Mouse (Mus musculus): ENCODE data around the gene Psma7.

Gene Psma7

GRCm38 (mm10) chr2:180042256-180042857 is at the start of gene Psma7, which contains the start of gene Ss18l1:
Gene Psma7, minus strand, starts transcription at chr2:180042433.
Gene Ss18l1, plus strand, starts transcription at chr2:180042509.
- in situ Hi-C loops (cut with MboI; ENCODE audit: unreplicated experiment in 2 of 2) = loop anchor here (10.0 to 25.0 kb wide), 2 partner anchors 212 to 545 kb away; partner anchors contain the start of genes Rps21 (in 2 of the 2), Col9a3 (in 1 of the 2), Mrgbp (in 1 of the 2) and Ogfr (in 1 of the 2)

GRCm38 (mm10) chr2:180090285-180090684 is 48.1 kb upstream of the Psma7 start:
- in situ Hi-C loops (cut with MboI; ENCODE audit: unreplicated experiment in 2 of 2) = no loop called here

- in situ Hi-C loops (cut with MboI; ENCODE audit: unreplicated experiment in 2 of 2) = no loop called here
These were observed 45.2 kb upstream of the Psma7 start for GRCm38 (mm10) chr2:180087472-180087871.

GRCm38 (mm10) chr2:180086637-180087027 is 44.4 kb upstream of the Psma7 start:
- in situ Hi-C loops (cut with MboI; ENCODE audit: unreplicated experiment in 2 of 2) = no loop called here

GRCm38 (mm10) chr2:180085926-180086636 is 43.8 kb upstream of the Psma7 start:
- in situ Hi-C loops (cut with MboI; ENCODE audit: unreplicated experiment in 2 of 2) = no loop called here

- in situ Hi-C loops (cut with MboI; ENCODE audit: unreplicated experiment in 2 of 2) = no loop called here
These were observed 42.3 kb upstream of the Psma7 start for GRCm38 (mm10) chr2:180084565-180084964.

- in situ Hi-C loops (cut with MboI; ENCODE audit: unreplicated experiment in 2 of 2) = no loop called here
These were observed 40.8 kb upstream of the Psma7 start for GRCm38 (mm10) chr2:180083063-180083462.

- in situ Hi-C loops (cut with MboI; ENCODE audit: unreplicated experiment in 2 of 2) = no loop called here
These were observed 38.4 kb upstream of the Psma7 start for GRCm38 (mm10) chr2:180080680-180081079.

- in situ Hi-C loops (cut with MboI; ENCODE audit: unreplicated experiment in 2 of 2) = loop anchor here in 1 of 2 experiments (5.0 kb wide), 1 partner anchor 35 kb away; no protein-coding TSS in a partner anchor
These were observed 35.4 kb upstream of the Psma7 start for GRCm38 (mm10) chr2:180077622-180078021.

- in situ Hi-C loops (cut with MboI; ENCODE audit: unreplicated experiment in 2 of 2) = no loop called here
These were observed 30.7 kb upstream of the Psma7 start for GRCm38 (mm10) chr2:180072886-180073285.

- in situ Hi-C loops (cut with MboI; ENCODE audit: unreplicated experiment in 2 of 2) = no loop called here
These were observed 29.4 kb upstream of the Psma7 start for GRCm38 (mm10) chr2:180071671-180072070.

- in situ Hi-C loops (cut with MboI; ENCODE audit: unreplicated experiment in 2 of 2) = no loop called here
These were observed 28.5 kb upstream of the Psma7 start, which contains the start of gene Mtg2 for GRCm38 (mm10) chr2:180070481-180071453. Gene Mtg2, plus strand, starts transcription at chr2:180070588.

GRCm38 (mm10) chr2:180069770-180070480 is 27.7 kb upstream of the Psma7 start:
- in situ Hi-C loops (cut with MboI; ENCODE audit: unreplicated experiment in 2 of 2) = no loop called here

GRCm38 (mm10) chr2:180063338-180064131 is 21.3 kb upstream of the Psma7 start:
- in situ Hi-C loops (cut with MboI; ENCODE audit: unreplicated experiment in 2 of 2) = no loop called here

- in situ Hi-C loops (cut with MboI; ENCODE audit: unreplicated experiment in 2 of 2) = loop anchor here in 1 of 2 experiments (5.0 kb wide), 1 partner anchor 74 kb away; no protein-coding TSS in a partner anchor
These were observed 10.8 kb upstream of the Psma7 start for GRCm38 (mm10) chr2:180053001-180053400.

- in situ Hi-C loops (cut with MboI; ENCODE audit: unreplicated experiment in 2 of 2) = loop anchor here in 1 of 2 experiments (5.0 kb wide), 1 partner anchor 75 kb away; no protein-coding TSS in a partner anchor
These were observed 9.9 kb upstream of the Psma7 start for GRCm38 (mm10) chr2:180051986-180052733.

- in situ Hi-C loops (cut with MboI; ENCODE audit: unreplicated experiment in 2 of 2) = loop anchor here in 1 of 2 experiments (5.0 kb wide), 1 partner anchor 76 kb away; no protein-coding TSS in a partner anchor
These were observed 8.8 kb upstream of the Psma7 start for GRCm38 (mm10) chr2:180050986-180051385.

All from v-Abl transformed pro-B cells (cell line).